Mouse (Mus musculus): ENCODE measurements around the gene B230217C12Rik.

The B230217C12Rik gene

GRCm38 (mm10) chr11:97809235-97810121 lies 31.1 kb upstream of the B230217C12Rik start:
- no peak for DNase-seq (ENCODE audit: low read depth)

GRCm38 (mm10) chr11:97810356-97810755 lies 30.2 kb upstream of the B230217C12Rik start:
- no peak for DNase-seq (ENCODE audit: low read depth)

- DNase-seq (ENCODE audit: low read depth) = no peak
Measured at GRCm38 (mm10) chr11:97810970-97811369, 29.6 kb upstream of the B230217C12Rik start.

GRCm38 (mm10) chr11:97811569-97812362 lies 28.8 kb upstream of the B230217C12Rik start:
- no peak for DNase-seq (ENCODE audit: low read depth)

- no peak for DNase-seq (ENCODE audit: low read depth)
Measured at GRCm38 (mm10) chr11:97812491-97812921, 28.1 kb upstream of the B230217C12Rik start.

- no peak for DNase-seq (ENCODE audit: low read depth)
Measured at GRCm38 (mm10) chr11:97813085-97813484, 27.5 kb upstream of the B230217C12Rik start.

GRCm38 (mm10) chr11:97813746-97814515 lies 26.6 kb upstream of the B230217C12Rik start:
- no peak for DNase-seq (ENCODE audit: low read depth)

- no peak for DNase-seq (ENCODE audit: low read depth)
Measured at GRCm38 (mm10) chr11:97815736-97816135, 24.8 kb upstream of the B230217C12Rik start.

- no peak for DNase-seq (ENCODE audit: low read depth)
Measured at GRCm38 (mm10) chr11:97816176-97816575, 24.4 kb upstream of the B230217C12Rik start.

GRCm38 (mm10) chr11:97816916-97817315 lies 23.7 kb upstream of the B230217C12Rik start:
- DNase-seq (ENCODE audit: low read depth) = no peak

GRCm38 (mm10) chr11:97817379-97817778 lies 23.2 kb upstream of the B230217C12Rik start:
- peak; percentile 18 for DNase-seq (ENCODE audit: low read depth)

GRCm38 (mm10) chr11:97818003-97818402 lies 22.6 kb upstream of the B230217C12Rik start:
- no peak for DNase-seq (ENCODE audit: low read depth)

- peak; percentile 53 for DNase-seq (ENCODE audit: low read depth)
Measured at GRCm38 (mm10) chr11:97818571-97818970, 22.0 kb upstream of the B230217C12Rik start.

- DNase-seq (ENCODE audit: low read depth) = no peak
Measured at GRCm38 (mm10) chr11:97819102-97819501, 21.5 kb upstream of the B230217C12Rik start.

GRCm38 (mm10) chr11:97819923-97820322 lies 20.7 kb upstream of the B230217C12Rik start:
- no peak for DNase-seq (ENCODE audit: low read depth)

- DNase-seq (ENCODE audit: low read depth) = peak; percentile 67
Measured at GRCm38 (mm10) chr11:97820840-97821239, 19.7 kb upstream of the B230217C12Rik start.

- peak; percentile 65 for DNase-seq (ENCODE audit: low read depth)
Measured at GRCm38 (mm10) chr11:97821401-97822064, 19.0 kb upstream of the B230217C12Rik start.

GRCm38 (mm10) chr11:97822840-97823603 lies 17.6 kb upstream of the B230217C12Rik start:
- DNase-seq (ENCODE audit: low read depth) = no peak

- DNase-seq (ENCODE audit: low read depth) = no peak
Measured at GRCm38 (mm10) chr11:97824168-97824567, 16.4 kb upstream of the B230217C12Rik start.

- no peak for DNase-seq (ENCODE audit: low read depth)
Measured at GRCm38 (mm10) chr11:97824895-97825294, 15.7 kb upstream of the B230217C12Rik start.

GRCm38 (mm10) chr11:97825295-97825694 lies 15.3 kb upstream of the B230217C12Rik start:
- no peak for DNase-seq (ENCODE audit: low read depth)
